Mouse (Mus musculus) liver, embryonic 11.5 days (tissue): ENCODE measurements around the gene Mef2b. TPM values are rescaled to one million over a fixed set of nuclear protein-coding genes. Genes with fewer than 3 reads are reported as not detected.

Source experiments
- ATAC-seq: fragments of 200-750 bp; cut with Nextera tagmentation; replicated peaks from 2 replicates; pipeline ENCODE4 v1.8.0; 2017; ENCODE audit warnings: moderate number of reproducible peaks, mild to moderate bottlenecking, moderate TSS enrichment, moderate library complexity; ENCODE audit not compliant: low FRiP score
- DNase-seq: peaks from one replicate; pipeline ENCODE4 v3.0.0-alpha.2; 2017; ENCODE audit warnings: low spot score
- H3K27ac ChIP-seq: fragments of 300-500 bp; sonication (generic); 2 replicates; pipeline ENCODE4 v1.5.1; 2014; ENCODE audit warnings: mild to moderate bottlenecking, low read depth, low read length, control low read depth
- H3K27me3 ChIP-seq: fragments of 300-500 bp; sonication (generic); replicated peaks from 2 replicates; pipeline ENCODE4 v1.6.1; 2014; ENCODE audit warnings: low read length, mixed read lengths; ENCODE audit not compliant: control insufficient read depth, insufficient read depth
- H3K36me3 ChIP-seq: fragments of 300-500 bp; sonication (generic); 2 replicates; pipeline ENCODE4 v1.6.1; 2014; ENCODE audit warnings: mild to moderate bottlenecking, low read length, moderate library complexity, mixed read lengths; ENCODE audit not compliant: control insufficient read depth, insufficient read depth
- H3K4me1 ChIP-seq: fragments of 300-500 bp; sonication (generic); replicated peaks from 2 replicates; pipeline ENCODE4 v1.6.1; 2014; ENCODE audit warnings: low read length, mixed read lengths; ENCODE audit not compliant: control insufficient read depth, insufficient read depth
- H3K4me2 ChIP-seq: fragments of 300-500 bp; sonication (generic); 2 replicates; pipeline ENCODE4 v1.6.1; 2014; ENCODE audit warnings: mild to moderate bottlenecking, control low read depth, moderate library complexity
- H3K4me3 ChIP-seq: fragments of 300-500 bp; sonication (generic); 2 replicates; pipeline ENCODE4 v1.5.1; 2014; ENCODE audit warnings: low read depth, low read length, control low read depth
- H3K9ac ChIP-seq: fragments of 300-500 bp; sonication (generic); 2 replicates; pipeline ENCODE4 v1.6.1; 2014; ENCODE audit warnings: low read depth, low read length, control low read depth
- H3K9me3 ChIP-seq: fragments of 300-500 bp; sonication (generic); 2 replicates; pipeline ENCODE4 v1.6.1; 2016; ENCODE audit warnings: low read length, inconsistent platforms, mixed read lengths; ENCODE audit not compliant: control insufficient read depth
- WGBS: fragments of 180-500 bp; shearing (Covaris S2); extraction: QIAGEN DNeasy Blood & Tissue Kit; methylation state at CpG from one replicate; pipeline ENCODE4 v1.1.7; 2014; 5-methylcytosine and 5-hydroxymethylcytosine counted together
- polyA plus RNA-seq: library from polyadenylated mRNA; unstranded; fragments of >200 nt; fragmentation: Nextera tagmentation; extraction: Ambion mirVana; gene quantifications from 2 replicates; pipeline ENCODE4 v1.2.1, GENCODE M21; 2014

The Mef2b gene
- polyA plus RNA-seq, 1 experiment from 2014 or later, result 0.51 TPM

DNA sequence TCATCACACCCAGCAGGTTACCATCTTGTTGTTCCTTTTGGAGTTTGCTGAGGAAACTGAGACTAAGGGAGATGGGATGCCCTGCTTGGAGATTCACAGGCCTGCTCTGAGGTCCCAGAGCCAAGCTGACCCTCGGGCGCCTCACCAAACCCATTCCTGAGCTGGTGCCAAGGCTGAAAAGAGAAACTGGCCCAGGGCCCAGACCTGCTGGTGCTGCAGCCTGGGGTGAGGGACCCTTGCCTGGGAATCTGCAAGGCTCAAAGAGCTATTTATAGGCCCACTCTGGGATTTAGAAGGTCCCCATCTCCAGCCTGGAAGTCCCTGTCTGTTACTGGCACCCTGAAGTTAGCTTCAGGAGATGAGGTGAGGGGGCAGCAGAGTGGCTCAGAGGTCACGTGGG, 11.1 kb upstream of the Mef2b start:
- no peak overlapping the region for H3K27ac ChIP-seq
- DNase-seq, result no peak
- H3K4me2 ChIP-seq, result no peak overlapping the region
- peaks cover 13% of the 10 kb centered on the region for H3K4me1 ChIP-seq
- H3K9ac ChIP-seq, result no peak overlapping the region
- H3K4me3 ChIP-seq, result no peak overlapping the region
- H3K9me3 ChIP-seq, result no peaks in the 10 kb centered on the region
- WGBS, result 76% methylated on average over 3 of the region's 3 CpGs
- no peaks in the 10 kb centered on the region for H3K27me3 ChIP-seq
- ATAC-seq, result no peak
- H3K36me3 ChIP-seq, result peaks cover 4% of the 10 kb centered on the region; the same call in 1 of the 2 replicates

DNA sequence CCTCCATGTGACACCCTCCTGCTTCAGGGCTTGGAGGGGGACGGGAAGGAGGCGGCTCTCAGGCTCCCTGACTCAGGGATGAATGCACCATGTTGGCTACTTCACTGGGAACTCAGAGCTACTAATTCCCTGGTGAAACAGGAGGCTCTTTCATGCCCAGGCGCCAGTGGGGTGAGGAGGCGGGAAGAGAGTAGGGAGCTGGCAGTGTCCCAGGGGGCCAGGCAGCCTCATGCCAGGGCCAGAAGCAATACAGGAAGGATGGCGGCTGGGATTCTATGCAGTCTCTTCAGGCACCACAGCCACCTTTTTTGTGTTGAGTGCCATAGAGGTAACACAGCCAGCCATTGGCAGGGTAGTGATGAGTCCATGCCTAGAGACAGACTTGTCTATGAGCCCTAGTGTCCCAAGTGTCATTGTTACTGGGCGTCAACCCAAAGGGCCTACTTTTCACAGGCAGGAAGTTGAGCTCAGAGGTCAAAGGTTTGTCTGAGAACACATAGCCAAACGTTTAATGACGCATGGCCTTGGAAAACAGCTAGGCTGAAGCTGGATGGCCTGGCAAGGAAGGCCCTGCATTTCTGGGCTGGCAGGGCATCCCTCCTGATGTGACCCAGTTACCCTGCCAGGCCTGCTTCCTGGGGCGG, 10.1 kb upstream of the Mef2b start:
- Histone ChIP-seq H3K27ac (no peak overlapping the region), H3K36me3 (peaks cover 6% of the 10 kb centered on the region; the same call in 1 of the 2 replicates), H3K4me3 (no peak overlapping the region), H3K4me1 (peaks cover 16% of the 10 kb centered on the region), H3K4me2 (no peak overlapping the region), H3K9ac (no peak overlapping the region), H3K9me3 (no peaks in the 10 kb centered on the region), H3K27me3 (no peaks in the 10 kb centered on the region)
- ATAC-seq (no peak), DNase-seq (no peak)
- WGBS, result 76% methylated on average over 9 of the region's 9 CpGs

DNA sequence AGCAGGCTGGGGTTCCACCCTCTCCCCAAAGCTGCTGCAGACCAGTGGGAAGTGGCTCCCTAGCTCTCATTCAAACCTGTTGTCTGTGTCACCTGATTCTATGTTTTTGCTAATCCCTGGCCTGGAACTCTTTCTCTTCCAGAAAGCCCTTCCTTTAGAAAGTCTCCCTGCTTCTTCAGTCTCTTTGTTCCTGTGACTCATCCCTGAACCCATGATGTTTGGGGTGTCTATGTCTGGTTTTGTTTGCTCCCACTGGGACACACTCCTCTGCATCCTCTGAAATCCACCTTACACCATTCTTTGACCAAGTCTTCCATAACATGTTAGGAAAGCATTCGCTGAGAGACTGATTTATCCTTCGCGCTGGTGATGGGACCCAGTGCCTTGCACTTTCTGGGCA, 9.4 kb upstream of the Mef2b start:
- Histone ChIP-seq H3K4me3 (no peak overlapping the region), H3K27ac (no peak overlapping the region), H3K4me1 (peaks cover 16% of the 10 kb centered on the region), H3K9me3 (no peaks in the 10 kb centered on the region), H3K36me3 (peaks cover 6% of the 10 kb centered on the region; the same call in 1 of the 2 replicates), H3K4me2 (no peak overlapping the region), H3K27me3 (no peaks in the 10 kb centered on the region), H3K9ac (no peak overlapping the region)
- ATAC-seq (no peak), DNase-seq (no peak)
- WGBS, result 80% methylated on average over 3 of the region's 3 CpGs

DNA sequence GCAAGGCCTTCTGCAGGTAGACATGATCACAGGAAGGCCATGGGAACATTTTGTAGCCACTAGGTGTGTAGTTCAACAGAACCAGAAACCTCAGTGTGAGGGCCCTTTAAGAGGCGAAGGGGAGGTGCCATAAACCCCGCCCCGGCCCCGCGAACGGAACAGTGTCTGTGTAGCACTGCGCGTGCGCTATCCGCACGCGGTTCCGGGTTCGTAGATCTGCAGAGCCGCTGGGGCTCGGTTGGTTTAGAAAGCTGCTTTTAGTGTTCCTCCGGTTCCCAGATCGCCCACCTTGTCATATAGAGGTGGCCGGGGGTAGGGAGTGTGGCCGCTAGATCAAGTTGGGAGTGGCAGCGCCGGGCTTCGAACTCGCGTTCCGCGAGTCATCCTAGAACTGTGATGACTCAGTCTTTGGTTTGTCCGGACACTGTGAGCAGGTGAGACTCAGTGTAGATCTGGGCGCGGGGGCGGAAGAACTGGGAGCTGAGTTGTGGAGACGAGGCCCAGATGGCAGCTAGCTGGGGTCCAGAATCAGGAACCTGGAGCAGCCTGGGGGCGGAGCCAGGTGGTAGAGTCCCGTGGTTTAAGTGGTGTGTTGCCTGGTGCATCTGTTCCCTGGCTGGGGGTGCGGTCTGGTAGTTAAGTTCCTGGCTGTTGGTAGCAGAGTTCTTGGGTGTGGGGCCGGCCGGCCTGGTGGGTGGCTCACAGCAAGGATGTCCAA, 8.2 kb upstream of the Mef2b start, which contains the start of gene Nr2c2ap:
Gene Nr2c2ap, plus strand, starts transcription at position 168 of the 718 bp plus-strand sequence.
- H3K4me3 ChIP-seq, result peak within 1 kb of the TSS; percentile 84
- peak within 1 kb of the TSS; percentile 89 for H3K9ac ChIP-seq
- DNase-seq (peak; percentile 82), ATAC-seq (peak; percentile 87)
- H3K27me3 ChIP-seq, result no peaks in the 10 kb centered on the region
- H3K4me2 ChIP-seq, result peak within 1 kb of the TSS; percentile 78
- no peaks in the 10 kb centered on the region for H3K9me3 ChIP-seq
- peaks cover 16% of the 10 kb centered on the region for H3K4me1 ChIP-seq
- H3K27ac ChIP-seq, result 0 out of 2 replicates have a peak within 1 kb of the TSS, but pooled peaks have one; percentile 45
- peaks cover 10% of the 10 kb centered on the region; the same call in 1 of the 2 replicates for H3K36me3 ChIP-seq
- WGBS, result under 1% methylated on average over 37 of the region's 37 CpGs

DNA sequence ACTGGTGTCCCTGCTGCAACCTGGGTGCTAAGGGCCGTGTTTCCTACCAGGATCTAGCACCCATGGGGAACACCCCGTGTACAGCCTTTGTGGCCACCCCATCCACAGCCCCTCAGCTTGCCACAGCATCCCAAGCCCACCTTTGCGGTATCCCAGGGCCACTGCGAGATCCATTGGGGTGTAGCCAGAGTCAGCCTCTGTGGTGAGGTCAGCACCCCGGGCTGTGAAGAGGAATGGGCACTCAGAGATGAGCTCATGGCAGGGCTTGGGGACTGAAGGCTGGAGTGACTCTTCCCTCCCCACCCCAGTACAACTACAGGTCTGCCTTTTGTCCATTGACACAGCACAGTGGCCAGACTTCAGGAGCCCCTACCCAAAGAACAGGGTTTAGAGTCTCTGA, 5.4 kb upstream of the Mef2b start:
- H3K4me2 ChIP-seq, result no peak overlapping the region
- no peak overlapping the region for H3K9ac ChIP-seq
- ATAC-seq (no peak), DNase-seq (no peak)
- 86% methylated on average over 5 of the region's 5 CpGs for WGBS
- no peaks in the 10 kb centered on the region for H3K27me3 ChIP-seq
- H3K27ac ChIP-seq, result no peak overlapping the region
- H3K36me3 ChIP-seq, result peaks cover 13% of the 10 kb centered on the region; the same call in 1 of the 2 replicates
- no peak overlapping the region for H3K4me3 ChIP-seq
- no peaks in the 10 kb centered on the region for H3K9me3 ChIP-seq
- H3K4me1 ChIP-seq, result peaks cover 21% of the 10 kb centered on the region

DNA sequence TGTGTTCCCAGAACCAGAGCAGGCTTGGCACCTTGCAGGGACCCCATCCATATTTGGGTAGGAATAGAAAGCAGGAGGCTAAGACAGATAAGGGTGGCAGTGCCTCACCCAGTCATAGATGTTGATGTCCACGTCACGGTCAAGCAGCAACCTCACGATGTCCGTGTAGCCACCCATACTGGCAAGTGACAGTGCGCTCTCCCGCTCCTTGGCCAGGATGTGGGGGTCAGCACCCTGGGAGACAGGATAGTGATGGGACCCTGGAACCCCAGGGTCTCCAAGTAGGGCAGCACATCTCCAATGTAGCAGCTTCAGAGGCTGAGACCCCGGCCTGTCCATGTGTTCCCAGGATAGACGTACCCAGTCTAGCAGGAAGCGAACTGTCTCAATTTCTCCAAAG, 4.6 kb upstream of the Mef2b start:
- WGBS, result 81% methylated on average over 9 of the region's 9 CpGs

DNA sequence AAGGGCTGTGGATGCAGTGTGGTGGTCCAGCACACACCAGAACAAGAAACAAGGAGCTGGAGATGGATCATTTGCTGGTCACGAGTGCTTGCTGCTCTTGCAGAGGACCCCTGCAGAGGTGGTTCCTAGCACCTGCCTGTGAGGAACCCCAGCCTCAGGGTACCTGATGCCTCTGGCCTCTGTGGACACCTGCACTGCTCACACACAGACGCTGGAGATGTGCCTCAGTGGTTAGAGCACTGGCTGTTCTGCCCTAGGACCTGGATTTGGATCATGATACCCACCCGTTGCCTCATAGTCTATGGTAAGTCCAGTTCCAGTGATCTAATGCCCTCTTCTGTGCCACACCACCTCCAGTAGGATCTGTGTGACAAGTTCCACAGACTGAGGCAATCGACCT, 2.9 kb upstream of the Mef2b start:
- peaks cover 13% of the 10 kb centered on the region; the same call in 1 of the 2 replicates for H3K36me3 ChIP-seq
- no peaks in the 10 kb centered on the region for H3K27me3 ChIP-seq
- ATAC-seq, result no peak
- H3K4me3 ChIP-seq, result no peak overlapping the region
- peaks cover 28% of the 10 kb centered on the region for H3K4me1 ChIP-seq
- no peak for DNase-seq
- H3K27ac ChIP-seq, result no peak overlapping the region
- H3K9ac ChIP-seq, result no peak overlapping the region
- no peaks in the 10 kb centered on the region for H3K9me3 ChIP-seq
- no peak overlapping the region for H3K4me2 ChIP-seq
- WGBS, result 77% methylated on average over 4 of the region's 4 CpGs

More for the DNA sequence above, 4.6 kb upstream of the Mef2b start:
- H3K9ac ChIP-seq, result no peak overlapping the region
- no peaks in the 10 kb centered on the region for H3K27me3 ChIP-seq
- no peak overlapping the region for H3K4me3 ChIP-seq
- H3K4me1 ChIP-seq, result peaks cover 21% of the 10 kb centered on the region
- H3K9me3 ChIP-seq, result no peaks in the 10 kb centered on the region
- H3K36me3 ChIP-seq, result peaks cover 13% of the 10 kb centered on the region; the same call in 1 of the 2 replicates
- H3K4me2 ChIP-seq, result no peak overlapping the region
- ATAC-seq, result no peak
- DNase-seq, result no peak
- no peak overlapping the region for H3K27ac ChIP-seq

DNA sequence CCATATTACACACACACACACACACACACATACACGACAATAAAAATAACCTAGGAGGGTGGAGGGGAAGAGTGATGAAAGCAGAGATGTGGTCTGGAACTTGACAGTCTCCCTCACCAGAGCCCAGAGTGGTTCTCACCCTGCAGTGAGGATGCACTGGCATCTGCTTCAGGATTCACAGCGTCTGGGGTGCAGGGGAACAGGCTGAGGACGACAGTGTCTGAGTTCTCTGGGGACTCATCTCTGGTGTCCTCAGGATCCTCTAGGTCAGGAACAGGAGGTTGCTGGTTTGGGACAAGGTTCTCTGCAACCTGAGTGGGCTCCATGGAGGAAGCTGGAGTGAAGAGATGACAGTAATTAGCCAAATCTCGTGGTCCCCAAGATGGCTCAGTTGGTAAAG, 1.6 kb upstream of the Mef2b start:
- H3K4me3 ChIP-seq, result peak overlapping the region; percentile 88

More for the DNA sequence above, 1.6 kb upstream of the Mef2b start:
- Histone ChIP-seq H3K4me1 (peaks cover 16% of the 10 kb centered on the region), H3K27me3 (no peaks in the 10 kb centered on the region), H3K4me2 (peak overlapping the region; percentile 76), H3K36me3 (peaks cover 16% of the 10 kb centered on the region), H3K9ac (peak overlapping the region; percentile 65; the same call in 1 of the 2 replicates), H3K9me3 (no peaks in the 10 kb centered on the region), H3K27ac (no peak overlapping the region)
- 80% methylated on average over 4 of the region's 4 CpGs for WGBS
- no peak for DNase-seq
- ATAC-seq, result no peak
